Mouse (Mus musculus): ENCODE results near the gene Ksr1.

- TF ChIP-seq CTCF (IDR thresholded peaks at IDR 0.05; ENCODE audit: low read depth): no peak
- TF ChIP-seq EP300 (optimal IDR thresholded peaks at IDR 0.05): no peak
Observed at GRCm38 (mm10) chr11:79023751-79024150, 122.5 kb downstream of the Ksr1 start.
